Mouse (Mus musculus) CH12.LX (cell line): Measurements from ENCODE around the gene Ush1g. TPM values are rescaled to one million over a fixed set of nuclear protein-coding genes. Genes with fewer than 3 reads are reported as not detected.
A peak's percentile ranks its signal among the peaks of the same experiment; 100 is the strongest.

Source experiments
- DNase-seq: peaks from one replicate; pipeline ENCODE4 v3.0.0-alpha.2; 2013; ENCODE audit errors: extremely low read depth
- H3K27ac ChIP-seq: 2 replicates; pipeline ENCODE4 v1.5.1; 2012; ENCODE audit warnings: low read depth, mild to moderate bottlenecking, control low read depth, moderate library complexity; ENCODE audit not compliant: insufficient read depth
- H3K27me3 ChIP-seq: replicated peaks from 2 replicates; pipeline ENCODE3; 2012; ENCODE audit warnings: inconsistent platforms
- H3K36me3 ChIP-seq, 2 experiments: replicated peaks in 1 of 2; 2 replicates each; pipeline versions ENCODE3 to v1.6.1; 2012; ENCODE audit warnings: inconsistent platforms in 1 of 2, low read length in 1 of 2, mild to moderate bottlenecking in 1 of 2, mixed read lengths in 1 of 2, moderate library complexity in 1 of 2; ENCODE audit not compliant: control insufficient read depth in 1 of 2, insufficient read depth in 1 of 2
- H3K4me1 ChIP-seq, 2 experiments: 2 replicates each; pipeline ENCODE4 v1.6.1; 2012; ENCODE audit warnings: inconsistent platforms in 1 of 2, moderate library complexity in 1 of 2; ENCODE audit not compliant: insufficient read depth in 2 of 2, control insufficient read depth in 1 of 2
- H3K4me2 ChIP-seq: 2 replicates; pipeline ENCODE4 v1.6.1; 2012; ENCODE audit warnings: low read depth, mild to moderate bottlenecking, control low read depth; ENCODE audit not compliant: poor library complexity, insufficient read depth, severe bottlenecking
- H3K4me3 ChIP-seq, 3 experiments: fragments of 150-350 bp in 1 of 3; sonication (generic) in 1 of 3; replicated peaks in 1 of 3; 2 replicates each; pipeline versions ENCODE3 to v1.5.1; 2011 to 2012; ENCODE audit warnings: low read depth in 2 of 3, low read length in 2 of 3, mild to moderate bottlenecking in 2 of 3, moderate library complexity in 2 of 3, control low read depth in 1 of 3, improper control_type of control experiment in 1 of 3, inconsistent platforms in 1 of 3, mixed read lengths in 1 of 3; ENCODE audit not compliant: poor library complexity in 1 of 3
- H3K79me2 ChIP-seq: replicated peaks from 2 replicates; pipeline ENCODE4 v1.6.1; 2012; ENCODE audit warnings: mild to moderate bottlenecking, moderate library complexity; ENCODE audit not compliant: control insufficient read depth, poor library complexity, insufficient read depth, severe bottlenecking; ENCODE audit errors: extremely low read depth
- H3K9ac ChIP-seq: 2 replicates; pipeline ENCODE4 v1.6.1; 2012; ENCODE audit warnings: low read depth, mild to moderate bottlenecking, control low read depth, moderate library complexity; ENCODE audit not compliant: insufficient read depth
- H3K9me3 ChIP-seq: replicated peaks from 2 replicates; pipeline ENCODE3; 2012; ENCODE audit warnings: low read length, inconsistent platforms, mixed read lengths
- BHLHE40 ChIP-seq: IDR thresholded peaks from 2 replicates; pipeline ENCODE4 v1.6.1; 2011; ENCODE audit warnings: mild to moderate bottlenecking, low read depth, low read length, improper control_type of control experiment
- CHD1 ChIP-seq: IDR thresholded peaks from 2 replicates; pipeline ENCODE4 v1.6.1; 2012; ENCODE audit warnings: low read depth, low read length, improper control_type of control experiment, inconsistent platforms
- E2F4 ChIP-seq: IDR thresholded peaks from 2 replicates; pipeline ENCODE4 v1.6.1; 2011; ENCODE audit warnings: low read depth, low read length, improper control_type of control experiment; ENCODE audit not compliant: insufficient replicate concordance
- ELF1 ChIP-seq: IDR thresholded peaks from 2 replicates; pipeline ENCODE4 v1.6.1; 2014; ENCODE audit warnings: low read depth, mild to moderate bottlenecking, inconsistent platforms, low read length, improper control_type of control experiment
- ETS1 ChIP-seq: conservative IDR thresholded peaks from 2 replicates; pipeline ENCODE4 v1.6.1; 2012; ENCODE audit warnings: low read depth, mild to moderate bottlenecking, inconsistent platforms, low read length, improper control_type of control experiment, moderate library complexity
- MAX ChIP-seq: IDR thresholded peaks from 2 replicates; pipeline ENCODE4 v1.6.1; 2011; ENCODE audit warnings: low read length, improper control_type of control experiment
- MAZ ChIP-seq: IDR thresholded peaks from 2 replicates; pipeline ENCODE4 v1.6.1; 2012; ENCODE audit warnings: low read depth, mild to moderate bottlenecking, inconsistent platforms, low read length, improper control_type of control experiment, moderate library complexity
- PAX5 ChIP-seq: IDR thresholded peaks from 2 replicates; pipeline ENCODE4 v1.6.1; 2012; ENCODE audit warnings: low read length, inconsistent platforms, mixed read lengths
- POLR2AphosphoS2 ChIP-seq: IDR thresholded peaks from 2 replicates; pipeline ENCODE4 v1.6.1; 2011; ENCODE audit warnings: low read depth, low read length, improper control_type of control experiment
- RAD21 ChIP-seq: IDR thresholded peaks from 2 replicates; pipeline ENCODE4 v1.6.1; 2011; ENCODE audit warnings: low read depth, mild to moderate bottlenecking, low read length, improper control_type of control experiment, moderate library complexity
- SIN3A ChIP-seq: IDR thresholded peaks from 2 replicates; pipeline ENCODE4 v1.6.1; 2012; ENCODE audit warnings: low read length, improper control_type of control experiment, inconsistent platforms
- TBP ChIP-seq: conservative IDR thresholded peaks from 2 replicates; pipeline ENCODE4 v1.6.1; 2011; ENCODE audit warnings: low read depth, low read length, improper control_type of control experiment
- UBTF ChIP-seq: IDR thresholded peaks from 2 replicates; pipeline ENCODE4 v1.6.1; 2012; ENCODE audit warnings: low read depth, mild to moderate bottlenecking, inconsistent platforms, low read length, improper control_type of control experiment, moderate library complexity
- USF1 ChIP-seq: IDR thresholded peaks from 2 replicates; pipeline ENCODE4 v1.6.1; 2014; ENCODE audit warnings: low read depth, mild to moderate bottlenecking, inconsistent platforms, low read length, improper control_type of control experiment
- USF2 ChIP-seq: conservative IDR thresholded peaks from 2 replicates; pipeline ENCODE4 v1.6.1; 2011; ENCODE audit warnings: low read depth, low read length, improper control_type of control experiment
- ZKSCAN1 ChIP-seq: IDR thresholded peaks from 2 replicates; pipeline ENCODE4 v1.6.1; 2012; ENCODE audit warnings: low read depth, inconsistent platforms, low read length, improper control_type of control experiment, borderline replicate concordance
- ZMIZ1 ChIP-seq: IDR thresholded peaks from 2 replicates; pipeline ENCODE4 v1.6.1; 2012; ENCODE audit warnings: low read depth, mild to moderate bottlenecking, inconsistent platforms, low read length, improper control_type of control experiment
- dilution Hi-C: fragments of 300-500 bp; cut with MboI; formaldehyde crosslinking; loops from 2 replicates; pipeline ENCODE4 v1.14.3; 2020; ENCODE audit warnings: low sequenced_read_pairs; ENCODE audit not compliant: extremely low pct_unique_long_range_greater_than_20kb, extremely low pct_ligation_motif_present
- in situ Hi-C: fragments of 300-500 bp; cut with MboI; formaldehyde crosslinking; loops from 3 replicates; pipeline ENCODE4 v1.14.3; 2019; ENCODE audit warnings: low sequenced_read_pairs, low pct_ligation_motif_present, low pct_unique_long_range_greater_than_20kb, mixed read lengths
- polyA plus RNA-seq: library from polyadenylated mRNA; unstranded; fragments of >175 nt; gene quantifications from 2 replicates; pipeline ENCODE4 v1.2.1, GENCODE M21; 2012; ENCODE audit warnings: low read depth; ENCODE audit not compliant: insufficient read length
- total RNA-seq, 2 experiments: library from RNA; depleted of rRNA; stranded (reverse); fragments of 300-350 nt in 1 of 2; fragments of >200 nt in 1 of 2; gene quantifications; 2 replicates each; pipeline ENCODE4 v1.2.3; 2012 to 2014

The Ush1g gene
- total and polyA plus RNA-seq, 3 experiments, result 0.42 TPM; not detected in 2

DNA sequence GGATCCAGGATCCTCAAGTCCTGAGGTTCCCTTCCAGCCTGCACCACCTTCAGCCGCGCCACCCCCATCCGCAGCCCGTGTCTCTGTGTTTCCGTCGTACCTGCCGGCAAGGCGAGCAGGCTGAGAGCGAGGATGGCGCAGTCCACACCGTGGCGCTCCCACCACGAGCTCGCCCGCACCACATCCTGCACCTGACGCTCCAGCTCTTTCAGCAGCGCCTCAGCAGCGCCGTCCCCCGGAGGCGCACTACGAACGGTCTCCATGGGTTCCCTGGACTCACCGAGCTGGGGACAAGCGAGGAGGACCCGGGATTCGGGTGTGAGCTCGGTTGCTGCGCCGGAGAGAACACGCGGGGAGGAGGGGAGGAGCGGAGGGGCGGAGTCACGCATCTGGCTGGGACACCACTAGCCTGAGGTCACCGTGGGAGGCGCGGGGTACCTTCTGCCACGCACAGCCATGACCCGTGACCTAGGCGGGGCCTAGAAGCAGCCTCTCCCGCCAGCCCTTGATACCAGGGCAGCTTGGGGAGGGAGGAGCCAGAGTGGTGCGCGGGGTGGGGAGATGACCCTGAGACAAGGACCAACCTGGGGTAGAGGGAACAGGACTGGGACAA lies 24.5 kb downstream of the Ush1g start, which contains the start of gene Fads6 (continued):
- TF ChIP-seq UBTF, result no peak; the same call in 1 of the 2 replicates
- TF ChIP-seq PAX5, result no peak
- peak; percentile 43 for TF ChIP-seq RAD21
- no peak for TF ChIP-seq USF2
- no peak for TF ChIP-seq TBP
- no peak for TF ChIP-seq E2F4
- TF ChIP-seq POLR2AphosphoS2, result no peak; the same call in 1 of the 2 replicates
- TF ChIP-seq ETS1, result peak; percentile 55
- 0 out of 2 replicates have a peak, but pooled peaks have one; percentile 33 for TF ChIP-seq MAZ
- peak; percentile 81 for TF ChIP-seq MAX
- no peak for TF ChIP-seq CHD1
- TF ChIP-seq ZMIZ1, result 0 out of 2 replicates have a peak, but pooled peaks have one; percentile 16
- peak; percentile 68; the same call in 1 of the 2 replicates for TF ChIP-seq BHLHE40
- peak; percentile 21; the same call in 1 of the 2 replicates for TF ChIP-seq SIN3A
- peak; percentile 42 for TF ChIP-seq ELF1
- no peak for TF ChIP-seq USF1
- no peak for TF ChIP-seq ZKSCAN1

DNA sequence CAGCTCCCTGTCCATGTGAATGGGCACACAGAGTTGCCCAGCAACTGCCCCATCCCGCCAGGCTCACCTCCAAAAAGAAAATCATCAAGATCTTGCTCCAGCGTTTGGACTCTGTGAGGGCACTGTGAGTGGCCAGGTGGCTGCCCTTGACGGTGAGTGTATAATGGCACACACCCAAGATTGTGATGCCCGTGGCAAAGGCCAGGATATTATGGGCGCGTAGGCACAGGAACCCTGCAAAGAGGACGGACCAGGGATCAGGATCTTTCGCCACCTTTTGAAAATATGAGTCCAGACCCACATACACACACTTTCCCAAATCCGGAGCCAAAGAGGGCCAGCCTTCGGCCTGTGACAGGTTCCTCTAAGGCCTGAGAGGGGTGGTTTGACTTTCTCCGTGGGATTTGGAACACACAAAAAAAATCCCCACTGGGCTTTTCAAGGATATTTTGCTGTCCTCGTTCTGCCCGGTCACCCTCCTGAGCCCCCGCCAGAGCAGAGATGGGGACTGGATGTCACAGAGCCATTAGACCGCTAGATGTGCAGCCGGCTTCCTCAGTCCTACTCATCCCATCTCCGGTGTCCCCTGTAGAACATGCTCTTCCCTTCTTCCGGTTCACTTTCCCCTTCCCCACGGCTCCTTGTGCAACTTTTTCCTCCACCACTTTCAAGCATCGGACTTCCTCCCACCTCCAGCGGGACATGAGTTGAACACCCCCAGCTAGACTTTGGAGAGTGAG lies 25.2 kb downstream of the Ush1g start:
- dilution Hi-C loops, result no loop called here
- no peaks in the 10 kb centered on the region for H3K79me2 ChIP-seq
- peak overlapping the region; percentile 9 for H3K4me2 ChIP-seq
- no peak for DNase-seq
- peaks cover 7 to 9% of the 10 kb centered on the region in 2 experiments for H3K4me1 ChIP-seq
- in situ Hi-C loops, result no loop called here
- H3K36me3 ChIP-seq, result no peaks in the 10 kb centered on the region
- H3K9ac ChIP-seq, result peak overlapping the region; percentile 16; the same call in 1 of the 2 replicates
- H3K27me3 ChIP-seq, result peaks cover 80% of the 10 kb centered on the region
- peak overlapping the region; percentile 33 to 70 (median 48) for H3K4me3 ChIP-seq
- H3K27ac ChIP-seq, result no peak overlapping the region
- H3K9me3 ChIP-seq, result peaks cover 17% of the 10 kb centered on the region
- no peak for TF ChIP-seq ETS1
- 0 out of 2 replicates have a peak, but pooled peaks have one; percentile 5 for TF ChIP-seq ELF1
